Mouse (Mus musculus) midbrain, embryonic 10.5 days (tissue): ENCODE data around the gene Gm42669. TPM values are rescaled to one million over a fixed set of nuclear protein-coding genes. Genes with fewer than 3 reads are reported as not detected.

Experiments used
- DNase-seq: peaks from one replicate; pipeline ENCODE4 v3.0.0-alpha.2; 2017; ENCODE audit warnings: low spot score
- H3K27ac ChIP-seq: fragments of 300-500 bp; sonication (generic); replicated peaks from 2 replicates; pipeline ENCODE4 v1.5.1; 2016; ENCODE audit warnings: mild to moderate bottlenecking
- H3K27me3 ChIP-seq: fragments of 300-500 bp; sonication (generic); 2 replicates; pipeline ENCODE4 v1.6.1; 2016; ENCODE audit warnings: low read depth, mild to moderate bottlenecking; ENCODE audit not compliant: poor library complexity, severe bottlenecking
- H3K36me3 ChIP-seq: fragments of 300-500 bp; sonication (generic); 2 replicates; pipeline ENCODE4 v1.6.1; 2016; ENCODE audit warnings: mild to moderate bottlenecking, moderate library complexity
- H3K4me1 ChIP-seq: fragments of 300-500 bp; sonication (generic); 2 replicates; pipeline ENCODE4 v1.6.1; 2016
- H3K4me3 ChIP-seq: fragments of 300-500 bp; sonication (generic); 2 replicates; pipeline ENCODE4 v1.5.1; 2016; ENCODE audit warnings: mild to moderate bottlenecking, moderate library complexity
- H3K9me3 ChIP-seq: fragments of 300-500 bp; sonication (generic); replicated peaks from 2 replicates; pipeline ENCODE4 v1.6.1; 2016; ENCODE audit warnings: mild to moderate bottlenecking
- WGBS: fragments of 180-500 bp; shearing (Covaris S2); methylation state at CpG from one replicate; pipeline ENCODE4 v1.1.7; 2016; 5-methylcytosine and 5-hydroxymethylcytosine counted together
- polyA plus RNA-seq: library from polyadenylated mRNA; unstranded; fragments of >200 nt; fragmentation: Nextera tagmentation; extraction: Ambion mirVana; gene quantifications from 2 replicates; pipeline ENCODE4 v1.2.1, GENCODE M21; 2016

The Gm42669 gene
- 0.15 and 0.26 TPM in 2 replicates for polyA plus RNA-seq

DNA sequence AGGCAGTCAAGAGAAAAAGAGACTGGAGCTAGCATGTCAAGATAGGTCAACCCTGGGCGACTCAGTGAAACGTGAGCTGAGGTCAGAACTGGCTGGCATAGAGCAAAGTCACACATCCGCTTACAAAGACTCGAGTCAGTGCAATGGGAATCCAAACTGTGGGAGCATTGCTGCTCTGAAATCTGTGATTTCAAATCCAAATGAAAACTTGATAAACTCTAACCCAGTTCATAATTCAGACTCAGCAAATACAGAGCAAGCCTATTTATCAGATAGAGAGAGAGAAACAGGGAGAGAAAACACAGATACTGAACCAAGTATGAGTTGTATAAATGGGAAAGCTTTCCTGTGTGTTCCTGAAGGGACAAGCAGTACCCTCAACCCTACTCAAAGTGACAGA is at the start of gene Gm42669:
Gene Gm42669 (plus strand): TSS at position 301 of the 400 bp plus-strand sequence.
- H3K36me3 ChIP-seq, result peaks cover 20% of the 10 kb centered on the region
- WGBS, result 90% methylated on average over 4 of the region's 4 CpGs
- H3K27ac ChIP-seq, result no peak within 1 kb of the TSS
- H3K4me1 ChIP-seq, result no peaks in the 10 kb centered on the region
- no peak for DNase-seq
- no peaks in the 10 kb centered on the region for H3K27me3 ChIP-seq
- H3K4me3 ChIP-seq, result no peak within 1 kb of the TSS
- no peaks in the 10 kb centered on the region for H3K9me3 ChIP-seq

DNA sequence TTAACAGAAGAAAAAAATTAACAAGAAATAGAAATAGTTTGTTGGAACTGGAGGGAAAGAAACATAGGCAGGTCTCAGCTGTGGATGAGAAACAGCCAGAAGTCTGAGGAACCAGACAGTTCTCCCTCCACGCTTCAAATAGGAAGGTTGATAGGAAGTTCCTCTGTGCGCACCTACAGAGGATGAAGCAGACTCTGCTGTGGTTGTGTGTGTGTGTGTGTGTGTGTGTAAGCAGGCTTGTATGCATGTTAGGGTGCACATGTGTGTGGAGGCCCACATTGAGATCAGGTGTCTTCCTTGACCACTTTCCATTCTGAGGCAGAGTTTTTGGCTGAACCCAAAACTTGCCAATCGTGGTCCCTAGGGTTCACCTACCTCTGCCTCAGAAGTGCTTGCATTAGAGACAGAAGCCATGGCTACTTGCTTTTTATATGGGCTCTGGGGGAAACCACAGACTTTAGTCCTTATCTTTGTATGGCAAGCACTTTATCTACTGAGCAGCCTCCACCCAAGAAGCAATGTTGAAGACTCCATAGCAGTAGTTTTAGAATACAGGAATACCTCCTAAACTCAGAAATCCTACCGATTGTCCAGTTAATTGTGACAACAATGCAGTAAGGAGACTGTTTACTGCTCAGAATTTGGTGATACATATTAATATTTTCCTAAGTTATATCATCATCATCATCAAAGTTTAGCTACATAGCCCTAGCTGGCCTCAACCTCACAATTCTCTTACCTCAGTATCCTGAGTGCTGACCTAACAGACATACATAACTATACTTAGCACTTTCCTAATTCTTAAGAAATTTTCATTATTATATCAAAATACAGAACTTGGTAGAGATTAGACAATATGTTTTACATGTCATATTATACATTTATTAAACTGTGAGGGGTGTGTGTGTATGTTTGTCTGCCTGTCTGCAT is 45.0 kb upstream of the Gm42669 start:
- Histone ChIP-seq H3K36me3 (no peaks in the 10 kb centered on the region), H3K27me3 (no peaks in the 10 kb centered on the region), H3K4me3 (no peak overlapping the region), H3K27ac (no peak overlapping the region), H3K9me3 (no peaks in the 10 kb centered on the region), H3K4me1 (peaks cover 8% of the 10 kb centered on the region)
- no peak for DNase-seq
- 91% methylated on average over 4 of the region's 4 CpGs for WGBS

DNA sequence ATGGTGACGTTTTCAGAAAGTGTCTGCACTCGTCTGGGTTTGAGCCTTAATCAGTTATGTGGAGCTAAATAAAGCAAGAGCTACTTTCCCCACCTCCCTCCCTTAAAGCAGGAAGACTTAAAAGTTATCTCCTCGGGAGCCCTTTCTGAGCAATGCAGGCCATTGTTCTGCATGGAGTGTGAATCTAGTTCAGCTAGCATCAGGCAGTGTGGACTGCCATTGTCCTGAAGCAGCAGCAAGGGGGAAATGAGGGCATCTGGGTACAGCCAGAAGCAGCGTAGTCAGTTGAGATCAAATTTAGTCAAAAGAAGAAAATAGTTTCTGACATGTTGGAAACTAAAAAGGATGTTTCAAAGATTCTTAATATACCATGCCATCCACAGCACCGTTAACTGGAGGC is 40.9 kb upstream of the Gm42669 start:
- Histone ChIP-seq H3K27ac (peak overlapping the region; percentile 38; the same call in 1 of the 2 replicates), H3K9me3 (no peaks in the 10 kb centered on the region), H3K36me3 (peaks cover 7% of the 10 kb centered on the region; the same call in 1 of the 2 replicates), H3K27me3 (no peaks in the 10 kb centered on the region), H3K4me1 (peaks cover 8% of the 10 kb centered on the region), H3K4me3 (no peak overlapping the region)
- DNase-seq, result no peak
- WGBS, result 43% methylated on average over 5 of the region's 5 CpGs

DNA sequence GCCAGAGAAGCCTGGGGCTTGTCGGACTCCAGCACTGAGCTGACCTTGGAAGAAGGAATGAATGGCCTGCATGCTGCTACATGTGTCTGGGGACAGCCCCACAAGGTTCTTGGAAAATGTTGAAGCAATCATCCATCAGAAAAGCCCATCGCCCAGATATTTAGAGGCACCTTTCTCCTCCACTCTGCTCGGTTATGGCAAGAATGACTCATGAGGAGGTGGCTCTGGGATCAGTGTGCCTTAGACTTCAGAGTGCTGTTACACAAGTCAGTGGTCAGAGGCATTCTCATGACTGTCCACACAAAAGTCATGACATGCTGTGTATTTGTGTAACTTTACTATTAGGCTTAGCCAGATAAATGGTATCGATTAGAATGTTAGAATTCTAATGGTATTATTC is 40.3 kb upstream of the Gm42669 start:
- no peaks in the 10 kb centered on the region for H3K27me3 ChIP-seq
- no peaks in the 10 kb centered on the region for H3K9me3 ChIP-seq
- no peak for DNase-seq
- H3K36me3 ChIP-seq, result peaks cover 7% of the 10 kb centered on the region; the same call in 1 of the 2 replicates
- peaks cover 8% of the 10 kb centered on the region for H3K4me1 ChIP-seq
- H3K27ac ChIP-seq, result peak overlapping the region; percentile 38; the same call in 1 of the 2 replicates
- 82% methylated on average over 4 of the region's 4 CpGs for WGBS
- no peak overlapping the region for H3K4me3 ChIP-seq

- 83% methylated on average over 10 of the region's 10 CpGs for WGBS
- H3K36me3 ChIP-seq, result peaks cover 24% of the 10 kb centered on the region
- H3K4me3 ChIP-seq, result no peak overlapping the region
- H3K4me1 ChIP-seq, result peaks cover 8% of the 10 kb centered on the region
- no peaks in the 10 kb centered on the region for H3K9me3 ChIP-seq
- no peaks in the 10 kb centered on the region for H3K27me3 ChIP-seq
- no peak overlapping the region for H3K27ac ChIP-seq
- DNase-seq, result no peak
These were observed 36.7 kb upstream of the Gm42669 start for GRCm38 (mm10) chr5:107470600-107471329.

GRCm38 (mm10) chr5:107480194-107480593 is 27.2 kb upstream of the Gm42669 start:
- no peak for DNase-seq
- H3K4me1 ChIP-seq, result no peaks in the 10 kb centered on the region
- H3K4me3 ChIP-seq, result no peak overlapping the region
- H3K36me3 ChIP-seq, result peaks cover 4% of the 10 kb centered on the region
- no peak overlapping the region for H3K27ac ChIP-seq
- 92% methylated on average over 2 of the region's 2 CpGs for WGBS
- H3K9me3 ChIP-seq, result no peaks in the 10 kb centered on the region
- H3K27me3 ChIP-seq, result no peaks in the 10 kb centered on the region

- no peak overlapping the region for H3K4me3 ChIP-seq
- whole genome bisulfite sequencing, result 87% methylated on average over 4 of the region's 4 CpGs
- 0 out of 2 replicates have a peak, but pooled peaks cover 3% of the 10 kb centered on the region for H3K36me3 ChIP-seq
- peaks cover 4% of the 10 kb centered on the region; the same call in 1 of the 2 replicates for H3K4me1 ChIP-seq
- H3K9me3 ChIP-seq, result no peaks in the 10 kb centered on the region
- no peak overlapping the region for H3K27ac ChIP-seq
- no peaks in the 10 kb centered on the region for H3K27me3 ChIP-seq
- DNase-seq, result no peak
These were observed 18.4 kb upstream of the Gm42669 start for GRCm38 (mm10) chr5:107488996-107489395.

GRCm38 (mm10) chr5:107491036-107491435 is 16.4 kb upstream of the Gm42669 start:
- Histone ChIP-seq H3K4me3 (no peak overlapping the region), H3K27ac (no peak overlapping the region), H3K36me3 (peaks cover 9% of the 10 kb centered on the region), H3K4me1 (peaks cover 4% of the 10 kb centered on the region; the same call in 1 of the 2 replicates), H3K27me3 (no peaks in the 10 kb centered on the region), H3K9me3 (no peaks in the 10 kb centered on the region)
- DNase-seq, result no peak
- 88% methylated on average over 9 of the region's 9 CpGs for WGBS

DNA sequence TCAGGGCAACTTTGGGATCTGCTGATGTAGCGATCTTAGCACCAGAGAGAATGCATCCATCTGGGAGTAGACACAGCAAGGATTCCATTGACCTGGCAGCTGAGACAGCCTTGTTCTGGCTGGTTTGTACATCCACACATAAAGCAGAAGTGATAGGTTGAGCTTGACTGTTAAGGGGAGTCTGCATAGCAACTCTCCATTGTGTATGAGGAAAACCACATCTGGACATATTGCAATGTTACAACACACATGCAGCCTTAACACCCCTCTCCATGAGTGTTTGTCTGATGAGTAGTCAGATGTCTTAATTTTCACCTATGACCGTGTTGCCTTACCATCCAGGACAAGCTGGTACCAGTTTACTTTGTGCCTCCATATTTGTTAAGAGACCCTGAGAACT is 14.9 kb upstream of the Gm42669 start:
- Histone ChIP-seq H3K27ac (no peak overlapping the region), H3K27me3 (no peaks in the 10 kb centered on the region), H3K9me3 (no peaks in the 10 kb centered on the region), H3K36me3 (peaks cover 9% of the 10 kb centered on the region), H3K4me1 (peaks cover 7% of the 10 kb centered on the region), H3K4me3 (no peak overlapping the region)
- 91% methylated on average over 2 of the region's 2 CpGs for WGBS
- no peak for DNase-seq

- H3K27me3 ChIP-seq, result no peaks in the 10 kb centered on the region
- no peak for DNase-seq
- 95% methylated on average over 5 of the region's 5 CpGs for WGBS
- H3K4me1 ChIP-seq, result peaks cover 19% of the 10 kb centered on the region
- H3K27ac ChIP-seq, result no peak overlapping the region
- H3K4me3 ChIP-seq, result no peak overlapping the region
- H3K36me3 ChIP-seq, result peaks cover 9% of the 10 kb centered on the region
- no peaks in the 10 kb centered on the region for H3K9me3 ChIP-seq
These were observed 12.7 kb upstream of the Gm42669 start for GRCm38 (mm10) chr5:107494759-107495158.

DNA sequence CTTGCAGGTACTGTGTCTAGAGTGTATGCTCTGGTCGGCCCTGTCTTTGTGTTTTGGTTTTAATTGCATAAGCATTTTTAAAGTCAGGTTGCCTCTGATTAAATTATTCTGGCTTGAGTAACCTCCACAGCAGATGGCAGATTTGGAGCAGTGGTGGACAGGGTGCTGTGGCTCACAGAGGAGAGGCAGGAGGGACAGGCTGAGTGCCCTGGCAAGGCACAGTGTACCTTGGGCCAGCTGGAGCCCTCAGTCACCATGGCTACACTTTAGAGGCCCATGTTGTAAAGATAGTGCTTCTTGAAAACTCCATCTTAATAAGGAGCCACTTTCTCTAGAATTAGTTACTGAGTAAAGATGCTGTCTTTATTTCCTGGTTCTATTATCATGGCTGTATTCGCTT is 11.4 kb upstream of the Gm42669 start:
- Histone ChIP-seq H3K27me3 (no peaks in the 10 kb centered on the region), H3K27ac (no peak overlapping the region)

DNA sequence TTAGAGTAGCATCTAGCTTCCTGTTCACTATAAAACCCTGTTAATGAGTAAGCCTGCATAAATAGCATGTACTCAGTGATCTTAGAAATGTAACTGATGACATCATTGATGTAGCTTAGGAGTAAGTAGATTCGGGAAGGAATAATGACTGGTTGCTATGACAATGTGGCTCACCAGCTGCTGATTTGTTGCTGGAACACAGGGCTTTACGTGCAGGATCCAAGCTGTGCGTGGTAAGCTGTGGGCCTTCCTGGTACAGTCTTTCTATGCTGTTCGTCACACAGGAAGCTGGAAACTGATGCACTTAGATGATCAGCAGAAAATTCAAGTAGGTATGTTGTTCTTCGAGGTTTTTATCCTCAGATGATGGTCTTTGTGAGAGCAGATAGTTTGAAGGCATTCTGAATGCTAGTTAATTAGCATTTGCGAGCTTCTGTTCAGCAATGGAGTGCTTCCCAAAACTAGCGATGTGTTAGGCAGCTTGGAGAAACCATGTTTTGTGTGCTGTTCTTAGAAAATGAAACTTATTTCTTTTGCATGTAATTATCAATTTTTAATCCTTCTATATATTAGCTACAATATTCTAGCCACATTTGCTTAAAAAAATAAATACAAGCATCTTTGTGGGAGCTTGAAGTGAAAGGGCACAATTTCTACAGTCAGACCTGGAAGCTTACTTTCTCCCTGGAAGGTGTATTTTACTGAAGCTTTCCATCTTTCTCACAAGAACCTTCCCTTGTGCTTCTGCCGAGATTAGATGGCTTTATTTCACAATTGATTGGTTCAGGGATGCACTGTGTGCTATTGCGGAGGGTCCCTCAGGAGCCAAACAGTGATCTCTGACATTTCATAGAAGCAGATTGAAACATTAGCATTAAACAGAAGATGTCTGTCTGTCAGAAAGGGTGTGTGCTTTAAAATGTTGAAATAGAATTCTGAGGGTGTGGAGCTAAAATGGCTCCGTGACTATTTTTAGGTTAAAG is 9.6 kb upstream of the Gm42669 start:
- Histone ChIP-seq H3K27me3 (no peaks in the 10 kb centered on the region), H3K27ac (peak overlapping the region; percentile 69), H3K4me3 (peak overlapping the region; percentile 14; the same call in 1 of the 2 replicates), H3K9me3 (no peaks in the 10 kb centered on the region), H3K36me3 (peaks cover 6% of the 10 kb centered on the region), H3K4me1 (peaks cover 19% of the 10 kb centered on the region)
- 63% methylated on average over 10 of the region's 10 CpGs for WGBS
- DNase-seq, result peak; percentile 46

More for the DNA sequence above, 11.4 kb upstream of the Gm42669 start:
- Histone ChIP-seq H3K4me1 (peaks cover 19% of the 10 kb centered on the region), H3K36me3 (peaks cover 9% of the 10 kb centered on the region), H3K9me3 (no peaks in the 10 kb centered on the region), H3K4me3 (no peak overlapping the region)
- WGBS, result 84% methylated on average over 2 of the region's 2 CpGs
- no peak for DNase-seq
